ENCODE assay signal across 28 mouse cellular contexts in the genomic region with DNA sequence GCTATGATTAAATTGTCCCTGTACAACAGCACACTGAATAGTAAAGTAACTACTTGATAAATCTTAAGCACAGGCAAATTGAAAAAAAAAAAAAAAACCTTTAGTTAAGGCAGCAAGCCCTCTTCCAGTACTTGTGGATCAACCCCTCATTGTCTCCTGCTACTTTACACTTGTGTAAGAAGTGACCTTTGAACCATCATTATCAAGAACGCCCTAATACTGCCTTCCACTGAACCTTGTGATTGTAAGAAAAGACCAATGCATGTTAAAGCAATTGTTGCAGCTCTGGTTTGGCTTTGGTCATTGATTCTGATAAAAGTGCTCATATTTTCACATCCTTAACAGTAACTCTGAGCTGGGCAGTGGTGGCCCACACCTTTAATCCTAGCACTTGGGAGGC.
"Had no signal": no experiment of that assay in that cellular context is flagged by ENCODE, and none has a peak within 500 bp of the region (broad histone marks: within the 10 kb centered on the region; RNA-seq: fewer than 3 reads in every experiment).

No protein-coding gene starts in this region.

- H3K36me3 ChIP-seq: embryonic facial prominence, embryonic 10.5 days; embryonic facial prominence, embryonic 12.5 days; embryonic facial prominence, embryonic 13.5 days; embryonic facial prominence, embryonic 15.5 days; forebrain, embryonic 10.5 days; forebrain, embryonic 12.5 days; forebrain, embryonic 15.5 days had no signal

- DNase-seq: cerebellum, adult 2 months; cerebellum, adult 8-10 months; cerebellum, adult 9-10 months; cerebellum, adult 9-11 months; cerebellum, postnatal 10 days; cerebellum, postnatal 14 days; cerebellum, postnatal 25 days; cerebellum, postnatal 36 days; embryo, embryonic 11 days; forebrain, postnatal 0 days; gastrocnemius, adult 2 months; gastrocnemius, postnatal 10 days; gastrocnemius, postnatal 14 days; gastrocnemius, postnatal 25 days; gastrocnemius, postnatal 36 days; heart, adult 18-20 months; heart, adult 2 months had no signal

- H3K9ac ChIP-seq: embryonic facial prominence, embryonic 12.5 days; embryonic facial prominence, embryonic 13.5 days; embryonic facial prominence, embryonic 15.5 days; forebrain, embryonic 12.5 days; forebrain, embryonic 13.5 days; forebrain, embryonic 15.5 days; forebrain, postnatal 0 days had no signal

- H3K27ac ChIP-seq: embryonic facial prominence, embryonic 10.5 days; embryonic facial prominence, embryonic 12.5 days; embryonic facial prominence, embryonic 13.5 days; embryonic facial prominence, embryonic 15.5 days; forebrain, embryonic 10.5 days; forebrain, embryonic 12.5 days; forebrain, embryonic 13.5 days; forebrain, embryonic 15.5 days; gastrocnemius, adult 2 months; heart, adult 2 months had no signal

- H3K9me3 ChIP-seq: embryonic facial prominence, embryonic 10.5 days; embryonic facial prominence, embryonic 12.5 days; embryonic facial prominence, embryonic 13.5 days; embryonic facial prominence, embryonic 15.5 days; forebrain, embryonic 10.5 days; forebrain, embryonic 12.5 days; forebrain, embryonic 13.5 days; forebrain, embryonic 15.5 days had no signal

- H3K27me3 ChIP-seq: embryonic facial prominence, embryonic 12.5 days; embryonic facial prominence, embryonic 13.5 days; embryonic facial prominence, embryonic 15.5 days; forebrain, embryonic 12.5 days; forebrain, embryonic 13.5 days; forebrain, embryonic 15.5 days had no signal

- ATAC-seq: forebrain, embryonic 13.5 days; forebrain, embryonic 14.5 days; forebrain, embryonic 15.5 days; forebrain, embryonic 16.5 days; forebrain, postnatal 0 days had no signal

- H3K4me3 ChIP-seq: embryonic facial prominence, embryonic 10.5 days; embryonic facial prominence, embryonic 12.5 days; embryonic facial prominence, embryonic 13.5 days; embryonic facial prominence, embryonic 15.5 days; erythroblast, embryonic 14.5 days; forebrain, embryonic 10.5 days; forebrain, embryonic 12.5 days; forebrain, embryonic 13.5 days; forebrain, embryonic 15.5 days; gastrocnemius, adult 2 months; heart, adult 2 months had no signal

- H3K4me1 ChIP-seq: embryonic facial prominence, embryonic 10.5 days; embryonic facial prominence, embryonic 12.5 days; embryonic facial prominence, embryonic 13.5 days; embryonic facial prominence, embryonic 15.5 days; forebrain, embryonic 10.5 days; forebrain, embryonic 12.5 days; forebrain, embryonic 13.5 days; forebrain, embryonic 15.5 days had no signal

- H3K4me2 ChIP-seq: embryonic facial prominence, embryonic 12.5 days; embryonic facial prominence, embryonic 13.5 days; embryonic facial prominence, embryonic 15.5 days; forebrain, embryonic 12.5 days; forebrain, embryonic 13.5 days; forebrain, embryonic 15.5 days had no signal
